Mouse (Mus musculus) CH12F3 (cell line): ENCODE data around the gene Nkd1.

Experiments used
- in situ Hi-C: fragments of 300-500 bp; cut with MboI; formaldehyde crosslinking; loops from 2 replicates; pipeline ENCODE4 v1.14.3; 2020; ENCODE audit warnings: low sequenced_read_pairs

Nkd1 gene

GRCm38 (mm10) chr8:88572941-88573645, 51.9 kb downstream of the Nkd1 start:
- in situ Hi-C loops, result no loop called here

GRCm38 (mm10) chr8:88574975-88575374, 53.8 kb downstream of the Nkd1 start:
- in situ Hi-C loops, result no loop called here

GRCm38 (mm10) chr8:88576351-88577142, 55.4 kb downstream of the Nkd1 start:
- in situ Hi-C loops, result no loop called here

- in situ Hi-C loops, result no loop called here
Measured at GRCm38 (mm10) chr8:88577666-88578065, 56.5 kb downstream of the Nkd1 start.

GRCm38 (mm10) chr8:88578413-88579175, 57.4 kb downstream of the Nkd1 start:
- in situ Hi-C loops, result no loop called here

- in situ Hi-C loops, result no loop called here
Measured at GRCm38 (mm10) chr8:88579246-88579645, 58.1 kb downstream of the Nkd1 start.

- in situ Hi-C loops, result no loop called here
Measured at GRCm38 (mm10) chr8:88579668-88580330, 58.6 kb downstream of the Nkd1 start.

GRCm38 (mm10) chr8:88580785-88581184, 59.6 kb downstream of the Nkd1 start:
- in situ Hi-C loops, result no loop called here

- in situ Hi-C loops, result no loop called here
Measured at GRCm38 (mm10) chr8:88583863-88584262, 62.7 kb downstream of the Nkd1 start.

GRCm38 (mm10) chr8:88588205-88588889, 67.2 kb downstream of the Nkd1 start:
- in situ Hi-C loops, result no loop called here

GRCm38 (mm10) chr8:88590226-88590625, 69.1 kb downstream of the Nkd1 start:
- in situ Hi-C loops, result no loop called here

GRCm38 (mm10) chr8:88593947-88594346, 72.8 kb downstream of the Nkd1 start:
- in situ Hi-C loops, result no loop called here

GRCm38 (mm10) chr8:88596042-88596441, 74.9 kb downstream of the Nkd1 start:
- in situ Hi-C loops, result no loop called here

- in situ Hi-C loops, result no loop called here
Measured at GRCm38 (mm10) chr8:88598578-88598977, 77.4 kb downstream of the Nkd1 start.

- in situ Hi-C loops, result no loop called here
Measured at GRCm38 (mm10) chr8:88599491-88599890, 78.3 kb downstream of the Nkd1 start.

GRCm38 (mm10) chr8:88603446-88603989, 82.4 kb downstream of the Nkd1 start:
- in situ Hi-C loops, result loop anchor here (25.0 kb wide), 1 partner anchor 241 kb away; the partner anchor contains the start of gene Brd7

GRCm38 (mm10) chr8:88604065-88605038, 83.2 kb downstream of the Nkd1 start:
- in situ Hi-C loops, result loop anchor here (25.0 kb wide), 1 partner anchor 242 kb away; the partner anchor contains the start of gene Brd7

- in situ Hi-C loops, result loop anchor here (25.0 kb wide), 1 partner anchor 243 kb away; the partner anchor contains the start of gene Brd7
Measured at GRCm38 (mm10) chr8:88605361-88606040, 84.3 kb downstream of the Nkd1 start.
